ENCODE assay signal across 13 mouse cellular contexts in genomic region chr7:48277366-48277765, GRCm38 (mm10).
"Had no signal": no experiment of that assay in that cellular context is flagged by ENCODE, and none has a peak within 500 bp of the region (broad histone marks: within the 10 kb centered on the region; RNA-seq: fewer than 3 reads in every experiment).

No protein-coding gene starts in this region.

- DNase-seq: liver, postnatal 0 days; lung, adult 2 months; lung, postnatal 10 days; lung, postnatal 4 days; midbrain, embryonic 14.5 days; retina, postnatal 1 day; right cerebral cortex, adult 18-20 months; right cerebral cortex, postnatal 25 days; right cerebral cortex, postnatal 4 days; spleen, adult 18-20 months; thymus, adult 18-20 months; thymus, postnatal 14 days; thymus, postnatal 36 days had no signal
